In genomic region chr5:110780761-110781528, GRCm38 (mm10) we compare ENCODE assay signal across 8 mouse cellular contexts. TPM values are rescaled to one million over a fixed set of nuclear protein-coding genes. Genes with fewer than 3 reads are reported as not detected.
DNase-seq lines count a peak whose midpoint lies in the region; ATAC-seq lines count a peak whose summit lies in the region.

No protein-coding gene starts in this region.

- peak; percentile 71 for ATAC-seq in hindbrain, embryonic 11.5 days (ENCODE audit: low FRiP score)

- H3K36me3 ChIP-seq in hindbrain, embryonic 11.5 days (ENCODE audit: control insufficient read depth, insufficient read depth, low read length): 0 out of 2 replicates have a peak, but pooled peaks cover 3% of the 10 kb centered on the region

- no peaks in the 10 kb centered on the region for H3K9me3 ChIP-seq in hindbrain, embryonic 11.5 days (ENCODE audit: control insufficient read depth, low read length)

- H3K27me3 ChIP-seq in hindbrain, embryonic 11.5 days (ENCODE audit: control insufficient read depth, insufficient read depth, low read length): no peaks in the 10 kb centered on the region

- peak overlapping the region; percentile 76 for H3K4me3 ChIP-seq in brown adipose tissue, adult 24 weeks (ENCODE audit: insufficient read depth, low read depth, low read length)
- peak overlapping the region; percentile 81 for H3K4me3 ChIP-seq in hindbrain, embryonic 11.5 days (ENCODE audit: low read depth, low read length)

- peaks cover 5% of the 10 kb centered on the region; the same call in 1 of the 2 replicates for H3K4me1 ChIP-seq in brown adipose tissue, adult 24 weeks (ENCODE audit: control insufficient read depth, insufficient read depth, insufficient read length, low read length)
- H3K4me1 ChIP-seq in hindbrain, embryonic 11.5 days (replicated peaks; ENCODE audit: control insufficient read depth, insufficient read depth, low read length): no peaks in the 10 kb centered on the region

- H3K9ac ChIP-seq in hindbrain, embryonic 11.5 days (ENCODE audit: low read depth, low read length): peak overlapping the region; percentile 73

- intact Hi-C loops in left cerebral cortex, postnatal 10 days (cut with DNase I): no loop called here

- no peak overlapping the region for H3K27ac ChIP-seq in brown adipose tissue, adult 24 weeks (replicated peaks; ENCODE audit: low read depth, low read length)
- no peak overlapping the region for H3K27ac ChIP-seq in hindbrain, embryonic 11.5 days (ENCODE audit: low read depth, low read length)

- H3K4me2 ChIP-seq in hindbrain, embryonic 11.5 days (replicated peaks; ENCODE audit: low read depth, low read length): peak overlapping the region; percentile 93

- peak; percentile 25 to 32 for DNase-seq in left cerebral cortex, adult 18-20 months (ENCODE audit: low spot score in 2 of 2)
- DNase-seq in left cerebral cortex, postnatal 10 days (ENCODE audit: extremely low spot score in 1 of 2, low spot score in 2 of 2): no peak
- DNase-seq in hindbrain, embryonic 11.5 days (ENCODE audit: low spot score): no peak
- DNase-seq in lung, postnatal 10 days: peak; percentile 25
- no peak for DNase-seq in right cerebral cortex, adult 18-20 months
- no peak for DNase-seq in urinary bladder, adult 18-20 months (ENCODE audit: low spot score in 2 of 2)
- DNase-seq in adrenal gland, postnatal 10 days: no peak

- WGBS in hindbrain, embryonic 11.5 days: 63% methylated on average over 10 of the region's 10 CpGs

RNA-seq across cellular contexts. Expression of gene Pus1, which starts 0.5 kb away (rescaled TPM):
- total RNA-seq in left cerebral cortex, adult 18-20 months (2021): 10 to 100 TPM; 20.2 to 25.4 TPM
- total RNA-seq in left cerebral cortex, postnatal 10 days (2021): 10 to 100 TPM; 19.4 TPM
- 12.4 and 12.8 TPM in 2 replicates for polyA plus RNA-seq in brown adipose tissue, adult 24 weeks (2012; ENCODE audit: insufficient read depth, insufficient read length, missing spikeins)
- polyA plus RNA-seq in hindbrain, embryonic 11.5 days (2014; fragmentation: Nextera tagmentation; extraction: Ambion mirVana): 15.5 and 17.3 TPM in 2 replicates
- 10 to 100 TPM; 34.6 to 36.9 TPM for total RNA-seq in adrenal gland, postnatal 10 days (2021)

RNA-seq across cellular contexts. Expression of gene Ep400, which starts 10.4 kb away (rescaled TPM):
- total RNA-seq in left cerebral cortex, adult 18-20 months (2021): 100 to 1,000 TPM in 1 of 2 experiments, 10 to 100 TPM in 1; 96.6 to 103 TPM
- total RNA-seq in left cerebral cortex, postnatal 10 days (2021): 10 to 100 TPM; 84.9 to 86.1 TPM
- 8.3 and 10.6 TPM in 2 replicates for polyA plus RNA-seq in brown adipose tissue, adult 24 weeks (2012; ENCODE audit: insufficient read depth, insufficient read length, missing spikeins)
- 42.1 and 49.7 TPM in 2 replicates for polyA plus RNA-seq in hindbrain, embryonic 11.5 days (2014; fragmentation: Nextera tagmentation; extraction: Ambion mirVana)
- 10 to 100 TPM; 64.7 to 76.0 TPM for total RNA-seq in adrenal gland, postnatal 10 days (2021)

RNA-seq across cellular contexts. Expression of gene Ulk1, which starts 29.0 kb away (rescaled TPM):
- 10 to 100 TPM; 68.3 to 69.6 TPM for total RNA-seq in left cerebral cortex, adult 18-20 months (2021)
- total RNA-seq in left cerebral cortex, postnatal 10 days (2021): 10 to 100 TPM; 68.3 to 73.5 TPM
- polyA plus RNA-seq in brown adipose tissue, adult 24 weeks (2012; ENCODE audit: insufficient read depth, insufficient read length, missing spikeins): 21.5 and 22.9 TPM in 2 replicates
- polyA plus RNA-seq in hindbrain, embryonic 11.5 days (2014; fragmentation: Nextera tagmentation; extraction: Ambion mirVana): 31.7 and 36.1 TPM in 2 replicates
- 10 to 100 TPM; 49.8 to 50.4 TPM for total RNA-seq in adrenal gland, postnatal 10 days (2021)

RNA-seq across cellular contexts. Expression of gene Hscb, which starts 58.6 kb away (rescaled TPM):
- total RNA-seq in left cerebral cortex, adult 18-20 months (2021): 10 to 100 TPM in 1 of 2 experiments, 1 to 10 TPM in 1; 8.9 to 10.9 TPM
- total RNA-seq in left cerebral cortex, postnatal 10 days (2021): 10 to 100 TPM in 1 of 2 experiments, 1 to 10 TPM in 1; 9.3 to 10.3 TPM
- 62.8 and 65.2 TPM in 2 replicates for polyA plus RNA-seq in brown adipose tissue, adult 24 weeks (2012; ENCODE audit: insufficient read depth, insufficient read length, missing spikeins)
- polyA plus RNA-seq in hindbrain, embryonic 11.5 days (2014; fragmentation: Nextera tagmentation; extraction: Ambion mirVana): 15.7 and 24.3 TPM in 2 replicates
- total RNA-seq in adrenal gland, postnatal 10 days (2021): 10 to 100 TPM; 21.2 to 27.7 TPM

RNA-seq across cellular contexts. Expression of gene Chek2, which starts 58.8 kb away (rescaled TPM):
- total RNA-seq in left cerebral cortex, adult 18-20 months (2021): 1 to 10 TPM; 1.3 to 1.5 TPM
- 1 to 10 TPM; 1.2 to 2.0 TPM for total RNA-seq in left cerebral cortex, postnatal 10 days (2021)
- polyA plus RNA-seq in brown adipose tissue, adult 24 weeks (2012; ENCODE audit: insufficient read depth, insufficient read length, missing spikeins): 3.1 and 4.2 TPM in 2 replicates
- polyA plus RNA-seq in hindbrain, embryonic 11.5 days (2014; fragmentation: Nextera tagmentation; extraction: Ambion mirVana): 24.3 and 26.1 TPM in 2 replicates
- total RNA-seq in adrenal gland, postnatal 10 days (2021): 1 to 10 TPM; 6.8 to 7.8 TPM

Comparison
In these comparisons a context has a peak if more than half of its experiments do, and no peak if none do; other contexts are left out.
1. DNase-seq: peak in left cerebral cortex, adult 18-20 months (2 of 2) and lung, postnatal 10 days (single experiment); none in left cerebral cortex, postnatal 10 days (0 of 2), hindbrain, embryonic 11.5 days (single experiment), right cerebral cortex, adult 18-20 months (single experiment), urinary bladder, adult 18-20 months (0 of 2) and adrenal gland, postnatal 10 days (single experiment).